Mouse (Mus musculus) liver, embryonic 18 days (tissue): ENCODE measurements around the gene Hbb-bt. TPM values are rescaled to one million over a fixed set of nuclear protein-coding genes. Genes with fewer than 3 reads are reported as not detected.

Source experiments
- polyA plus RNA-seq: library from polyadenylated mRNA; depleted of rRNA; stranded (reverse); fragments of >200 nt; gene quantifications from 2 replicates; pipeline ENCODE4 v1.2.3, GENCODE M21; 2012; rRNA removed

Hbb-bt gene
- 28,363 and 31,511 TPM in 2 replicates for polyA plus RNA-seq

GRCm38 (mm10) chr7:103813766-103814165, at the start of gene Hbb-bt:
Hbb-bt (minus strand) TSS chr7:103813996.

DNA sequence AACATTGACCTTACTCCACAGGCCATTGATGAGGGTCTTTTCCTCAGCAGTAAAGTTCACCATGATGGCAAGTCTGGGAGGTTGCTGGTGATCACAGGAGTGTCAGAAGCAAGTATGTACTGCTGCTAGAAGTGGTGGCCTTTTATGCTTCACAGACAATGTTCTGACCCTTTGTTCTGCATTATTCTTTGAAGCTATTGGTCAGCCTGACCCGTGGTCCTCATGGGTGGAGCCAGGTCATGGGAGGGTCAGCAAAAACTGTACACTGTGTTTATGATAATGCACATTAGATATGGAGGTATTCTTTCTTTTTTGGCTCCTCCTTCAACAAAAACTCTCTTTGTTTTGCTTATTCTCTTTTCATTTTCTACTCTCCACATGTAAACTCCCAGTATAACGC, 39.3 kb upstream of the Hbb-bt start, which contains the start of gene Hbb-y:
Gene Hbb-y, minus strand, starts transcription at position 127 of the 400 bp plus-strand sequence.

GRCm38 (mm10) chr7:103843034-103843433, 29.2 kb upstream of the Hbb-bt start, which contains the start of gene Hbb-bh1:
Hbb-bh1 (minus strand) TSS chr7:103843164.

DNA sequence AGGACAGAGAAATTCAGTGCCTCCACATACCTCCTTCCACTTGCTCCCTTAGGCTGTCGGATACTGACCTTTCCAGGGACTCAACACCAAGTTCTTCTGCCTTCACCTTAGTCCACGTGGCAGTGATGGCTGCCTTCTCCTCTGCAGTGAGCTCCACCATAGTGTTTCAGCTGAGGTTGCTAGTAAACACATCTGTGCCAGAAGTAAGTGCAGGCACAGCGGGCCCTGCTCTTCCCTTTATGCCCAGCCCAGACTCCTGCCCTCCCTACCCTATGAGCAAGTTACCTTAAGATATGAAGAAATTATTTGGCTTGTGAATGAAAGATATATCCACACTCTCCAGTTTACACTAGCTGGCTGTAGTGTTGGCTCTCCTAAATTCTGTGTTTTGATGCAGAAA, 26.5 kb upstream of the Hbb-bt start, which contains the start of gene Hbb-bh2:
Gene Hbb-bh2, minus strand, starts transcription at position 253 of the 400 bp plus-strand sequence.

GRCm38 (mm10) chr7:103827808-103828207, 14.0 kb upstream of the Hbb-bt start, which contains the start of gene Hbb-bs:
Hbb-bs (minus strand) TSS chr7:103828096.

GRCm38 (mm10) chr7:103791721-103792120, 22.1 kb downstream of the Hbb-bt start, which contains the start of gene Olfr67:
Olfr67 (minus strand) TSS chr7:103791821.

GRCm38 (mm10) chr7:103779598-103779997, 34.2 kb downstream of the Hbb-bt start, which contains the start of gene Olfr68:
Olfr68 (minus strand) TSS chr7:103779698.

DNA sequence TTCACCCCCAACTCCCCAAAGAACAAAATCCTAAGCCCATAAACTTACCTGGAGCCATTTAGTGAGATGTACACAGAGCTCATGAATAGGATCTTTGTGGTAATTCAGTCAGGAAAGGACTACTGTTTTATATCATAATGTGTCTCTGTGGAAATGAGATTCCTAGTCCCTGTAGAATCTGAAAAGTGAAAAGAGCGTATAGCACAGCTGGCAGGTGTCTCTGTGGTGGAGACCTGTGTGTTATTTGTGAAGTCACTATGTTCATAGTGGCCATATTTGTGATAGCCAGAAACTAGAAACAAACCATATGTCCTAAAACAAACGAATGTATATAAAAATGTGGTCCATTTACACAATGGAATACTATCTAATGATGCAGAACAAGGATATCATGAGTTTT, 42.3 kb downstream of the Hbb-bt start, which contains the start of gene Olfr69:
Gene Olfr69, minus strand, starts transcription at position 101 of the 400 bp plus-strand sequence.

Other genes starting within 250 kb of the Hbb-bt start
- gene Olfr616, start 244.9 kb downstream of the Hbb-bt start, polyA plus RNA-seq: not detected in 2 replicates
- not detected in 2 replicates for gene Olfr617, start 240.9 kb downstream of the Hbb-bt start, polyA plus RNA-seq
- not detected in 2 replicates for gene Olfr618, start 223.9 kb downstream of the Hbb-bt start, polyA plus RNA-seq
- gene Olfr619, start 213.4 kb downstream of the Hbb-bt start, polyA plus RNA-seq: not detected in 2 replicates
- not detected in 2 replicates for gene Olfr620, start 201.5 kb downstream of the Hbb-bt start, polyA plus RNA-seq
- 0.02 TPM in 1 of 2 replicates, not detected in the other for gene Olfr622, start 171.3 kb downstream of the Hbb-bt start, polyA plus RNA-seq
- gene Olfr623, start 150.3 kb downstream of the Hbb-bt start, polyA plus RNA-seq: not detected in 2 replicates
- gene Olfr624, start 142.8 kb downstream of the Hbb-bt start, polyA plus RNA-seq: 0.01 TPM in 2 replicates
- gene Olfr625-ps1, start 131.3 kb downstream of the Hbb-bt start, polyA plus RNA-seq: not detected in 2 replicates
- not detected in 2 replicates for gene Olfr243, start 99.3 kb downstream of the Hbb-bt start, polyA plus RNA-seq
- not detected in 2 replicates for gene Olfr628, start 83.6 kb downstream of the Hbb-bt start, polyA plus RNA-seq
- gene Olfr629, start 69.1 kb downstream of the Hbb-bt start, polyA plus RNA-seq: 0.03 and 0.10 TPM in 2 replicates
- gene Olfr630, start 56.7 kb downstream of the Hbb-bt start, polyA plus RNA-seq: 0.01 and 0.02 TPM in 2 replicates
- 0.03 TPM in 1 of 2 replicates, not detected in the other for gene Olfr69, start 42.4 kb downstream of the Hbb-bt start, polyA plus RNA-seq
- gene Olfr68, start 34.3 kb downstream of the Hbb-bt start, polyA plus RNA-seq: 0.04 and 0.08 TPM in 2 replicates
- 0.01 TPM in 2 replicates for gene Olfr67, start 22.2 kb downstream of the Hbb-bt start, polyA plus RNA-seq
- 108,653 and 122,218 TPM in 2 replicates for gene Hbb-bs, start 14.1 kb upstream of the Hbb-bt start, polyA plus RNA-seq
- not detected in 2 replicates for gene Hbb-bh2, start 26.5 kb upstream of the Hbb-bt start, polyA plus RNA-seq
- gene Hbb-bh1, start 29.2 kb upstream of the Hbb-bt start, polyA plus RNA-seq: 3.5 and 3.6 TPM in 2 replicates
- gene Hbb-y, start 39.2 kb upstream of the Hbb-bt start, polyA plus RNA-seq: 8.8 and 9.9 TPM in 2 replicates
- not detected in 2 replicates for gene Olfr66, start 72.3 kb upstream of the Hbb-bt start, polyA plus RNA-seq
- not detected in 2 replicates for gene Olfr64, start 80.5 kb upstream of the Hbb-bt start, polyA plus RNA-seq
- not detected in 2 replicates for gene Olfr65, start 89.5 kb upstream of the Hbb-bt start, polyA plus RNA-seq
- 0.23 and 0.30 TPM in 2 replicates for gene Olfr631, start 114.8 kb upstream of the Hbb-bt start, polyA plus RNA-seq
- 0.49 and 0.53 TPM in 2 replicates for gene Olfr632, start 120.4 kb upstream of the Hbb-bt start, polyA plus RNA-seq
- gene Olfr633, start 130.4 kb upstream of the Hbb-bt start, polyA plus RNA-seq: 0.01 TPM in 1 of 2 replicates, not detected in the other
- 0.01 TPM in 1 of 2 replicates, not detected in the other for gene Olfr635, start 157.2 kb upstream of the Hbb-bt start, polyA plus RNA-seq
- 0.04 TPM in 1 of 2 replicates, not detected in the other for gene Olfr638, start 184.8 kb upstream of the Hbb-bt start, polyA plus RNA-seq
- not detected in 2 replicates for gene Olfr639, start 203.3 kb upstream of the Hbb-bt start, polyA plus RNA-seq
- not detected in 2 replicates for gene Olfr640, start 211.6 kb upstream of the Hbb-bt start, polyA plus RNA-seq
- gene Olfr641, start 221.4 kb upstream of the Hbb-bt start, polyA plus RNA-seq: not detected in 2 replicates
- gene Olfr642, start 238.7 kb upstream of the Hbb-bt start, polyA plus RNA-seq: not detected in 2 replicates
- not detected in 2 replicates for gene 4930516K23Rik, start 247.4 kb upstream of the Hbb-bt start, polyA plus RNA-seq